8 mouse cellular contexts compared by ENCODE assay signal in the genomic region with DNA sequence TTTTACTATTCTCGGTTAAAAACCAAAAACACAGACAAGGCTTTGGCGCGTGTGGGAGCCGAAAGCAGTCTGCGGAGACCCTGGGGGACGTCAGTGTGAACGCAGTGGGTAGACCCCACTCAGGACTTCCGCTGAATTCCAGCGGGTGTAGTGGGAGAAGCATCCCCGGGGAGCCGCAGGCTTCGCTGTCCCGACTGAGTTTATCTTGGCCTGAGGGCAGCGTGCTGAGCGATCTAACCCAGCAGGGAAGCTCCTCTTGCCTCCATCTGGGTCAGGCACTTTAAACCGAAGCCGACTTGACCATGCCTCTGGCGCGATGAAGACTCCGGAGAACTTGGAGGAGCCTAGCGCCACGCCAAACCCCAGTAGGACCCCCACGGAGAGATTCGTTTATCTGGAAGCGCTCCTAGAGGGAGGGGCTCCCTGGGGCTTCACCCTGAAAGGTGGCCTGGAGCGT. TPM values are rescaled to one million over a fixed set of nuclear protein-coding genes. Genes with fewer than 3 reads are reported as not detected.
DNase-seq lines count a peak whose midpoint lies in the region; ATAC-seq and TF ChIP-seq lines count a peak whose summit lies in the region.

Gene Shroom3, plus strand, starts transcription at position 85 of the 457 bp plus-strand sequence.

- peak within 1 kb of the TSS; percentile 65 for H3K9ac ChIP-seq in forebrain, embryonic 16.5 days (replicated peaks; ENCODE audit: low read depth, low read length)
- peak within 1 kb of the TSS; percentile 42 for H3K9ac ChIP-seq in intestine, embryonic 14.5 days (ENCODE audit: low read length)
- H3K9ac ChIP-seq in liver, embryonic 15.5 days, result no peak within 1 kb of the TSS
- peak within 1 kb of the TSS; percentile 59 for H3K9ac ChIP-seq in neural tube, embryonic 15.5 days (replicated peaks)

- ATAC-seq in forebrain, embryonic 16.5 days, result peak; percentile 17; the same call in 1 of the 2 replicates
- ATAC-seq in intestine, embryonic 14.5 days (replicated peaks; ENCODE audit: low FRiP score, low TSS enrichment, low read depth), result no peak
- no peak for ATAC-seq in liver, embryonic 15.5 days (ENCODE audit: insufficient read depth)
- ATAC-seq in neural tube, embryonic 15.5 days (ENCODE audit: low FRiP score), result 0 out of 2 replicates have a peak, but pooled peaks have one; percentile 18

- peaks cover 2% of the 10 kb centered on the region for H3K27me3 ChIP-seq in testis, adult 2 months (ENCODE audit: control insufficient read depth, insufficient read depth, low read length)
- H3K27me3 ChIP-seq in forebrain, embryonic 16.5 days (replicated peaks; ENCODE audit: control insufficient read depth, insufficient read depth, low read length), result no peaks in the 10 kb centered on the region
- 0 out of 2 replicates have a peak, but pooled peaks cover 4% of the 10 kb centered on the region for H3K27me3 ChIP-seq in intestine, embryonic 14.5 days (replicated peaks; ENCODE audit: control insufficient read depth, insufficient read depth, low read length)
- H3K27me3 ChIP-seq in liver, embryonic 15.5 days, result peaks cover 49% of the 10 kb centered on the region
- peaks cover 5% of the 10 kb centered on the region; the same call in 1 of the 2 replicates for H3K27me3 ChIP-seq in neural tube, embryonic 15.5 days (replicated peaks)

- TF ChIP-seq POLR2A in testis, adult 2 months (IDR thresholded peaks at IDR 0.05; ENCODE audit: control insufficient read depth, low read depth, low read length), result no peak

- H3K4me1 ChIP-seq in testis, adult 2 months (ENCODE audit: control insufficient read depth, insufficient read depth, low read length), result peaks cover 13% of the 10 kb centered on the region
- peaks cover 3% of the 10 kb centered on the region for H3K4me1 ChIP-seq in forebrain, embryonic 16.5 days (replicated peaks; ENCODE audit: control insufficient read depth, insufficient read depth, low read length)
- H3K4me1 ChIP-seq in intestine, embryonic 14.5 days (replicated peaks; ENCODE audit: control insufficient read depth, insufficient read depth, low read length), result peaks cover 6% of the 10 kb centered on the region; the same call in 1 of the 2 replicates
- H3K4me1 ChIP-seq in liver, embryonic 15.5 days (replicated peaks), result no peaks in the 10 kb centered on the region
- H3K4me1 ChIP-seq in neural tube, embryonic 15.5 days, result peaks cover 12% of the 10 kb centered on the region

- H3K36me3 ChIP-seq in testis, adult 2 months (ENCODE audit: control insufficient read depth, insufficient read depth, low read length), result no peaks in the 10 kb centered on the region
- no peaks in the 10 kb centered on the region for H3K36me3 ChIP-seq in forebrain, embryonic 16.5 days (ENCODE audit: control insufficient read depth, insufficient read depth)
- H3K36me3 ChIP-seq in intestine, embryonic 14.5 days (ENCODE audit: control insufficient read depth, insufficient read depth, low read length), result no peaks in the 10 kb centered on the region
- no peaks in the 10 kb centered on the region for H3K36me3 ChIP-seq in liver, embryonic 15.5 days (replicated peaks)
- no peaks in the 10 kb centered on the region for H3K36me3 ChIP-seq in neural tube, embryonic 15.5 days

- TF ChIP-seq CTCF in testis, adult 2 months (IDR thresholded peaks at IDR 0.05; ENCODE audit: control insufficient read depth, insufficient read depth, insufficient replicate concordance, low read depth, low read length), result no peak

- H3K4me2 ChIP-seq in forebrain, embryonic 16.5 days (ENCODE audit: low read length), result peak within 1 kb of the TSS; percentile 88
- H3K4me2 ChIP-seq in intestine, embryonic 14.5 days (ENCODE audit: low read length), result peak within 1 kb of the TSS; percentile 93
- peak within 1 kb of the TSS; percentile 63 for H3K4me2 ChIP-seq in liver, embryonic 15.5 days
- H3K4me2 ChIP-seq in neural tube, embryonic 15.5 days, result peak within 1 kb of the TSS; percentile 98

- peak within 1 kb of the TSS; percentile 78 for H3K4me3 ChIP-seq in testis, adult 2 months (ENCODE audit: control insufficient read depth, low read depth, low read length)
- peak within 1 kb of the TSS; percentile 61 for H3K4me3 ChIP-seq in forebrain, embryonic 16.5 days (replicated peaks; ENCODE audit: low read length)
- peak within 1 kb of the TSS; percentile 39 for H3K4me3 ChIP-seq in intestine, embryonic 14.5 days (ENCODE audit: low read depth, low read length)
- peak within 1 kb of the TSS; percentile 30 for H3K4me3 ChIP-seq in liver, embryonic 15.5 days (replicated peaks)
- peak within 1 kb of the TSS; percentile 51 for H3K4me3 ChIP-seq in neural tube, embryonic 15.5 days (replicated peaks)

- no peak within 1 kb of the TSS for H3K27ac ChIP-seq in testis, adult 2 months (ENCODE audit: control insufficient read depth, insufficient read depth, low read depth, low read length)
- peak within 1 kb of the TSS; percentile 68 for H3K27ac ChIP-seq in forebrain, embryonic 16.5 days (ENCODE audit: low read length)
- H3K27ac ChIP-seq in intestine, embryonic 14.5 days (ENCODE audit: low read depth), result no peak within 1 kb of the TSS
- H3K27ac ChIP-seq in liver, embryonic 15.5 days (replicated peaks), result no peak within 1 kb of the TSS
- H3K27ac ChIP-seq in neural tube, embryonic 15.5 days (replicated peaks), result peak within 1 kb of the TSS; percentile 45; the same call in 1 of the 2 replicates

- WGBS in forebrain, embryonic 16.5 days, result under 1% methylated on average over 26 of the region's 26 CpGs
- WGBS in intestine, embryonic 14.5 days, result under 1% methylated on average over 26 of the region's 26 CpGs
- 1% methylated on average over 26 of the region's 26 CpGs for WGBS in liver, embryonic 15.5 days (ENCODE audit: insufficient replicate concordance)
- WGBS in neural tube, embryonic 15.5 days, result under 1% methylated on average over 26 of the region's 26 CpGs

- H3K9me3 ChIP-seq in forebrain, embryonic 16.5 days (ENCODE audit: control insufficient read depth, low read length), result no peaks in the 10 kb centered on the region
- no peaks in the 10 kb centered on the region for H3K9me3 ChIP-seq in intestine, embryonic 14.5 days (ENCODE audit: control insufficient read depth, low read length)
- no peaks in the 10 kb centered on the region for H3K9me3 ChIP-seq in liver, embryonic 15.5 days (replicated peaks)
- H3K9me3 ChIP-seq in neural tube, embryonic 15.5 days (replicated peaks), result no peaks in the 10 kb centered on the region

- DNase-seq in testis, postnatal 10 days (ENCODE audit: low spot score), result no peak
- DNase-seq in intestine, embryonic 14.5 days (ENCODE audit: low spot score), result peak; percentile 77
- no peak for DNase-seq in layer of hippocampus, adult 11-12 months (ENCODE audit: low spot score)
- DNase-seq in urinary bladder, adult 18-20 months (ENCODE audit: low spot score in 2 of 2), result no peak

RNA-seq across cellular contexts. Expression of gene Shroom3, which starts in this region (rescaled TPM):
- 25.6 and 33.5 TPM in 2 replicates for polyA plus RNA-seq in testis, adult 2 months (2012; rRNA removed)
- 1.2 and 1.4 TPM in 2 replicates for polyA plus RNA-seq in forebrain, embryonic 16.5 days (2015; fragmentation: Nextera tagmentation; extraction: Ambion mirVana)
- 12.1 and 12.9 TPM in 2 replicates for polyA plus RNA-seq in intestine, embryonic 14.5 days (2014; fragmentation: Nextera tagmentation; extraction: Ambion mirVana)
- polyA plus RNA-seq in liver, embryonic 15.5 days (2015; fragmentation: Nextera tagmentation; extraction: Ambion mirVana), result 0.22 and 0.62 TPM in 2 replicates
- 1.8 and 2.3 TPM in 2 replicates for polyA plus RNA-seq in neural tube, embryonic 15.5 days (2015; fragmentation: Nextera tagmentation; extraction: Ambion mirVana)

Comparison
In these comparisons a context has a peak if more than half of its experiments do, and no peak if none do; other contexts are left out.
1. H3K27ac ChIP-seq: peak in forebrain, embryonic 16.5 days (single experiment) and neural tube, embryonic 15.5 days (single experiment); none in testis, adult 2 months (single experiment), intestine, embryonic 14.5 days (single experiment) and liver, embryonic 15.5 days (single experiment).
2. ATAC-seq: peak in forebrain, embryonic 16.5 days (single experiment) and neural tube, embryonic 15.5 days (single experiment); none in intestine, embryonic 14.5 days (single experiment) and liver, embryonic 15.5 days (single experiment).
3. Peak in every context shown above with its lines, with median percentiles within 50 percentile points of each other: H3K4me3 ChIP-seq and H3K4me2 ChIP-seq.